Mouse (Mus musculus): ENCODE results near the gene Slc25a42.
"Not testable (repeated sequence)": the region's sequence is repeated elsewhere in the genome, so short reads cannot be mapped to it uniquely, and the experiment has no call there.

Gene Slc25a42

DNA sequence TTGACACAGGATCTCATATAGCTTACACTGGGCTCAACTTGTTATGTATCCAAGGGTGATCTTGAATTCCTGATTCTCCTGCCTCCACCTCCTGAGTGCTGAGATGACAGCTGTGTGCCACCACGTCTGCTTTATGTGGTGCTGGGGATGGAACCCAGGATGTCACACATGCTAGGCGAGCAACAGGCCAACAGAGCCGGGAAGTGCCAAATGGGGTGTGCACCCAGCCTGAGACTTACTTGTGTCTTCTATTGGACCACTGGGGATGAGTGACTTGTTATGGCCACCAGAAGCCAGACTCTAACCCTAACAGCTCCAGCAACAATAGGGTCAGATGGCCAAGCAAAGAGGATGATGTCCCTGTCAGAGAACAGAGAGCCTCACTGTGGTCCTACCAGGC is 4.1 kb upstream of the Slc25a42 start:
- DNase-seq (ENCODE audit: extremely low read depth, insufficient read length, low spot score), result not testable (repeated sequence)

DNA sequence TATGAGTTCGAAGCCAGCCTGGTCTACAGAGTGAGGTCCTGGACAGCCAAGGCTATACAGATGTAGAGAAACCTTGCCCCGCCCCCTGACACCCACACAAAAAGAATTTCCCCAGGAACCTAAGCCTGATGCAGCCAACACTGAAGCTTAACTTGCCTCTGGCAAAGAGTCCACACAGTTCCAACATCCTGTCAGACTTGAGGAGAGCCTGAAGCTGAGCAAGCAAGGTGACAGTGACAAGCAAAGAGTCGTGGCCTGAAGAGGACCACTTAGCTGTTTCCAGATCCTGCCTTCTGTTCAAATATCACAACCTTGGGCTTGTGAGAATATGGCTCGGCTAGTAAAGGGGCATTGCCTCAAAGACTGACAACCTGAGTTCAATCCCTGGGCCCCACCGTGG is 3.0 kb upstream of the Slc25a42 start:
- no peak for DNase-seq (ENCODE audit: extremely low read depth, insufficient read length, low spot score)

- DNase-seq (ENCODE audit: extremely low read depth, insufficient read length, low spot score), result no peak
These were observed 2.3 kb upstream of the Slc25a42 start for GRCm38 (mm10) chr8:70214411-70214810.

GRCm38 (mm10) chr8:70211726-70212111 is 386 bp downstream of the Slc25a42 start:
- no peak for DNase-seq (ENCODE audit: extremely low read depth, insufficient read length, low spot score)

GRCm38 (mm10) chr8:70211275-70211674 is 830 bp downstream of the Slc25a42 start:
- DNase-seq (ENCODE audit: extremely low read depth, insufficient read length, low spot score), result no peak

DNA sequence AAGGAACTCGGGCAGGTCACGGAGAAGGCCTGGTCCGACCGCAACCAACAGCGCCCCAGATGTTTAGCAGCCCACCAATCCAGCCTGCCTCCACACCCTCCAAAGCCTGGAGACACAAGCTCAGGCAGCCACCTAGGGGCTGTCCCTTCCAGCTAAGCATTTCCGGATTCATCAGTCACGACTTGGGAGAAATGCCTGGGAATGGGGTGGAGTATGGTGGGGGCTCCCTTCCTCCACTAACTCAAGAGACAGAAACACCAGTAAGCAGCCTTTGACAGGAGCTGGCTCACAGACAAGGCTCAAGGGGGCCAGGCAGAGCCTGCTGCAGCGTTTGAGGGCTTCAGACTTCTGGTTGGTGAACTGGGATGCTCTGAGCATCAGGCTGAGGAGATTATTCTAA is 1.6 kb downstream of the Slc25a42 start:
- no peak for DNase-seq (ENCODE audit: extremely low read depth, insufficient read length, low spot score)

DNA sequence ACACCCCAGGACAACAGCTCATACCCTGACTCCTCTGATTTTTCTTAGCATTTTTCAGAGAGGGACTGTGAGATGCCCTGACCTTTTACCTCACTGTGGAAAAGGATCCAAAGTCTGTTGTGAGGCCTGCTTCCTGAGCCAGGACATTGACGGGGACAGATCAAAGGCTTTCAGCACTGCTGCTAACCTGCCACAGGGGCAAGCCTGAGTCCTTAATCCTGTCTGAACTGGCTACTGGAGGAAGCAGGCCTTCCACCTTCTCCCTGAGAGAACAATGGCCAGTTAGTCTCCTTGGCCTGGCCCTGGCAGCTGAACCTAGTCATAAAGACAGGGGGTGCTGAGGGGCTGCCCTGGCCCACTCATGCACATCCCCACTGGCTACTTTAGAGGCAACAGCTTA is 4.0 kb downstream of the Slc25a42 start:
- DNase-seq (ENCODE audit: extremely low read depth, insufficient read length, low spot score), result no peak

- DNase-seq (ENCODE audit: extremely low read depth, insufficient read length, low spot score), result no peak
These were observed 7.3 kb downstream of the Slc25a42 start for GRCm38 (mm10) chr8:70204757-70205156.

DNA sequence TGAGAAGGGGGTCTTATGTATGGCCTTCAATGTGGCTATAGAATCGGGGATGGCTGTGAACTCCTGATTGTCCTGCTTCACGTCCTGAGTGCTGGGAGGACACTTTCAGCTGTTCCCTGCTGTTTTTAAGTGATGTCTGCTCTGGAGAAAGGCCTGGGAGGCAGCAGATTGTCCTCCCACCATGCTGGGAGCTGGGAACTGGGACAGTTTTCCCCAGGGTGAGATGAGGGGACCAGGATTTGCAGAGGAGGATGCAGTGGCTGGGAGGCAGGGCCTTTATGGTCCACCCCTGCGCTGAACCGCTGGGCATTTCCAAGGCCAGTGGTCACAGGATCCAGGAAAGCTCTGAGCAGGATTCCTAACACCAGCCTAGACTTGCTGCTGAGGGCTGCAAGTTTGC is 9.0 kb downstream of the Slc25a42 start:
- no peak for DNase-seq (ENCODE audit: extremely low read depth, insufficient read length, low spot score)

- no peak for DNase-seq (ENCODE audit: extremely low read depth, insufficient read length, low spot score)
These were observed 10.7 kb downstream of the Slc25a42 start for GRCm38 (mm10) chr8:70201417-70201816.

- no peak for DNase-seq (ENCODE audit: extremely low read depth, insufficient read length, low spot score)
These were observed 11.9 kb downstream of the Slc25a42 start for GRCm38 (mm10) chr8:70200098-70200681.

- no peak for DNase-seq (ENCODE audit: extremely low read depth, insufficient read length, low spot score)
These were observed 14.5 kb downstream of the Slc25a42 start for GRCm38 (mm10) chr8:70197603-70198002.

DNA sequence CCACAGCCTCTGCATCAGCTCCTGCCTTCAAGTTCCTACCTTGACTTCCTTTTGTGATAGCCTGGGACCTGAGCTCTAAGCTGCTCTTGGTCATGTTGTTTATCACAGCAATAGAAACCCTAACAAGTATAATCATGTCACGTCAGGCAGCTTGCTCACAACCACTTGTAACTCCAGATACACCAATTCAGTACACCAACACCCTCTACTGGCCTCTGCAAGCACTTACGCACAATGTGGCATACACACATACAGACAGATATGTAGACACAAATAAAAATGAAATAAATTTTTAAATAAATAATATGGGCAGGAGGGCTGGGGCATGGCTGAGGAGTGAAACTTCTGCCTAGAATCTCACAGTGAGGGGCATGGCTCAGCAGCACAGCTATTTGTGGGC is 16.3 kb downstream of the Slc25a42 start:
- DNase-seq (ENCODE audit: extremely low read depth, insufficient read length, low spot score), result no peak

DNA sequence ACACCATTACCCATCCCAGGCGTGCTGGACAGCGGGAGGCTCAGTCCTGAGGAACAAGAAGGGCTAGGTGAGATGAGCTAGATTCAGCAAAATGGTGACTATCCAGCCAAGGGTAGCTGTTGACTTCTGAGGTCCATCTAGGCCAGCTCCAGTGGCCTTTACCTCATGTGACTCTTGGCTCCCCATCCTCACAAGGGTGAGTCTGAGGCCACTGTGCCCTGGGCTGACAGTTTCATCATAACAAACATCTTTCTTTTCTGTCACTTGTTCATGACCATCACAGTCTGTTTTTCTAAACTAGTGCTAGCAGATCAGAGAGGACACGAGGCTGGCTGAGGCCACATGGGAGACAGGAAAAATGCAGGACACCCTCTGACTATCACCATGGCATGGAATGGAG is 17.9 kb downstream of the Slc25a42 start:
- no peak for DNase-seq (ENCODE audit: extremely low read depth, insufficient read length, low spot score)

DNA sequence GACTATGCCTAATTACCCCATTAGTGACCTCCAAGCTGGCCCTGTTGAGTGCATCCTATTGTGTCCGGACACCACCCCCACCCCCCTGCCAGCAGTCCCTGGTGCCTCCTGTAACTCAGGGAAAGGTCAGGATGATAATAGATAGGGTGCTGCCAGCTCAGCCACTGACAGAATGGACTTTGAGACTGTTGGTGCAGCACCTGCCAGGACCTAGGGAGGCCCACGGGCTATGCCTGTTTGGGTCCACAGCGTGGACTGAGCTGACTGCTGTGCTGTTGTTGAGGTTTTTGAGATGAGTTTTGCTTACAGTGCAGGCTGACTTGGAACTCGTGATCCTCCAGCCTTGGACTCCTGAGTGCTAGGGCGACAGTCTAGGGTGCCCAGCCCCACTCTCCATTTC is 18.9 kb downstream of the Slc25a42 start:
- no peak for DNase-seq (ENCODE audit: extremely low read depth, insufficient read length, low spot score)

DNA sequence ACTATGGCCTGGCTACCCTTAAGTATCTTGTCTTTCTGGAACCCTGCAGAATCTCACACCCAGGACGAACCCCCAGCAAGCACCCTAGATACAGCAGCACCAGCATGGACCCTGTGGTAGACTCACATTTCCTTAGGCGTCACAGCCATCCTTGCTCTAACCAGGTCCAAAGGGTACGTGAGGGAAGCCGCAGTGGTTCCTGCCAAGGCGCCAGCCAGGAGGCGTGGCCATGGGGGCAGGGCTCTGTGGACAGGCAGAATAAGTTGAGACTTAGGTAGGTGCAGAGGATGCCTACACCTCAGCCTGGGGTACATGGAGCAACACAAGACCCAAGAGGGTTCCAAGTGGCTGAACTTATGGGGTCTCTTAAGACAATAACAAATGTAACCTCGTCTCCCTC is 23.4 kb downstream of the Slc25a42 start:
- DNase-seq (ENCODE audit: extremely low read depth, insufficient read length, low spot score), result no peak

DNA sequence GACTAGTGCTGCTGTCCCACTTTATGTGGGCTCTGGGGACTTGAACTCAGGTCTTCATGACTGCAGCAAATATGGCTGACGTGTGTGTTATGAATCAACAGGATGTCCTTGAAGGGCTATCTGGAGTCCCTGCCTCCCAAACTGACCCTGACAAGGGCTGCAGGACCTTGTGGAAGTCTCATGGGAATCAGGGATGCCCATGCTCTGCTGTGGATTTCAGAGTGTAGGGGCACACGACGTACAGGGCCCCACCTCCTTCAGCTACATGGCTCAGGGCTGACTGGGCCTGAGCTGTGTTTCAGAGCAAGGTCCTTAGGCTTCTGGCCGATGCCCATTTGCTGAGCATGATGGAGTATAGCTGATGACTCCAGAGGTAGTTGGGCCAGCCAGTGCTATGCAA is 28.9 kb downstream of the Slc25a42 start:
- no peak for DNase-seq (ENCODE audit: extremely low read depth, insufficient read length, low spot score)

DNA sequence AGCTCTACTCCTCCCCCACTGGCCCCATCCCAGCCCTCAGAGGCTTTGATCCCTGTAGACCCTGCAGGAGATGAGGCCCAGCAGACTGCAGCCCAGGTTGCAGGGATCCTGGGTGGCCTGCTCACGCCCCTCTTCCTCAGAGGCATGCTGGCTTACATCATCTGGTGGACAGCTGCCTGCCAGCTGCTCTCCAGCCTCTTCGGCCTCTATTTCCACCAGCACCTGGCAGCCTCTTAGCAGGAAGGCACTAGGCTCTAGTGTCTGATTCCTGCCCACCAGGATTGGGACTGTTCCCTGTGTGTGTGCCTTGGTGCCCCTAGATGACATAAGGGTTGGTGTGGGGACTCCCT is 30.2 kb downstream of the Slc25a42 start:
- no peak for DNase-seq (ENCODE audit: extremely low read depth, insufficient read length, low spot score)

- no peak for DNase-seq (ENCODE audit: extremely low read depth, insufficient read length, low spot score)
These were observed 30.7 kb downstream of the Slc25a42 start for GRCm38 (mm10) chr8:70181212-70181902.

GRCm38 (mm10) chr8:70179082-70179481 is 33.0 kb downstream of the Slc25a42 start:
- DNase-seq (ENCODE audit: extremely low read depth, insufficient read length, low spot score), result no peak

DNA sequence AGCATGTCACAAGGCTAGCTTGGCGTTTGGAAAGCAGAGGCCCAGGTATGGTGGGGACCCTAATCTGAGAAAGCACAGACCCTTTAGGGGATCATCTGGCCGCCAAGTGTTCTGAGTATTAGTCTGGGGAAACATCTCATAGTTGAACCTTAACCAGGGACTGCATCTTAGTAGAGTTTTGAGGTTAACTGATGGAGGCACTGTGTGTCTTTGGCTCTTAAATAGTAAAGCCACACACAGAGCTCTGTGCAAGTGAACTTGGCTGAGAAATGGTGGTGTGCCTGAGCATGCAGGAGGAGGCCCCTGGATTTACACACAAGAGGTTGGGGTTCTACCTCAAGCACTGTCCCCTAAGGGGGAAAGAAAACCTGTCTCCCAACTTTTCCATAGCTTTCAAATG is 33.9 kb downstream of the Slc25a42 start:
- DNase-seq (ENCODE audit: extremely low read depth, insufficient read length, low spot score), result no peak

- no peak for DNase-seq (ENCODE audit: extremely low read depth, insufficient read length, low spot score)
These were observed 38.0 kb downstream of the Slc25a42 start for GRCm38 (mm10) chr8:70174079-70174478.

GRCm38 (mm10) chr8:70173320-70173719 is 38.8 kb downstream of the Slc25a42 start:
- no peak for DNase-seq (ENCODE audit: extremely low read depth, insufficient read length, low spot score)
